Mouse (Mus musculus): ENCODE results near the gene N6amt1. TPM values are rescaled to one million over a fixed set of nuclear protein-coding genes. Genes with fewer than 3 reads are reported as not detected.
A peak's percentile ranks its signal among the peaks of the same experiment; 100 is the strongest.

The N6amt1 gene
- polyA plus RNA-seq, 1 experiment from 2014 or later: 17.5 TPM

- Histone ChIP-seq H3K4me3 (no peak overlapping the region), H3K9ac (no peak overlapping the region), H3K4me1 (no peaks in the 10 kb centered on the region), H3K36me3 (ENCODE audit: poor library complexity, severe bottlenecking) (peaks cover 73% of the 10 kb centered on the region), H3K27ac (no peak overlapping the region; the same call in 1 of the 2 replicates), H3K9me3 (replicated peaks) (no peaks in the 10 kb centered on the region), H3K4me2 (no peak overlapping the region), H3K27me3 (no peaks in the 10 kb centered on the region)
- 55% methylated on average over 16 of the region's 16 CpGs for WGBS
- ATAC-seq: peak; percentile 82
Measured at GRCm38 (mm10) chr16:87393813-87394548, 40.0 kb downstream of the N6amt1 start.

- Histone ChIP-seq H3K27me3 (no peaks in the 10 kb centered on the region), H3K9me3 (replicated peaks) (no peaks in the 10 kb centered on the region), H3K4me1 (no peaks in the 10 kb centered on the region), H3K36me3 (ENCODE audit: poor library complexity, severe bottlenecking) (peaks cover 87% of the 10 kb centered on the region), H3K9ac (no peak overlapping the region), H3K4me2 (no peak overlapping the region), H3K27ac (no peak overlapping the region), H3K4me3 (no peak overlapping the region)
- WGBS: 83% methylated on average over 3 of the region's 3 CpGs
- no peak for ATAC-seq
Measured at GRCm38 (mm10) chr16:87405001-87405400, 51.0 kb downstream of the N6amt1 start.

Other genes with a start within 250 kb of the N6amt1 start
- 26.0 and 29.9 TPM in 2 replicates for gene Ltn1, start 78.4 kb downstream of the N6amt1 start, polyA plus RNA-seq (2015; fragmentation: Nextera tagmentation; extraction: Ambion mirVana)
- 10.7 and 11.6 TPM in 2 replicates for gene Rwdd2b, start 86.4 kb downstream of the N6amt1 start, polyA plus RNA-seq (2015; fragmentation: Nextera tagmentation; extraction: Ambion mirVana)
- 50.1 and 50.4 TPM in 2 replicates for gene Usp16, start 100.5 kb downstream of the N6amt1 start, polyA plus RNA-seq (2015; fragmentation: Nextera tagmentation; extraction: Ambion mirVana)
- gene Cct8, start 141.7 kb downstream of the N6amt1 start, polyA plus RNA-seq (2015; fragmentation: Nextera tagmentation; extraction: Ambion mirVana): 524 and 547 TPM in 2 replicates
- 0.10 TPM in 1 of 2 replicates, not detected in the other for gene Map3k7cl, start 199.1 kb downstream of the N6amt1 start, polyA plus RNA-seq (2015; fragmentation: Nextera tagmentation; extraction: Ambion mirVana)

All from forebrain, embryonic 13.5 days (tissue).